Mouse (Mus musculus) urinary bladder, postnatal 14 days (tissue): ENCODE measurements at regions not wholly inside any gene's neighbourhood (a gene's known extent, or its start where the extent isn't known, plus 50 kb on each side); places are given as distances from the start of the nearest gene placed in this dataset.

Experiments
- DNase-seq: peaks from one replicate; pipeline ENCODE4 v3.0.0; 2021; ENCODE audit warnings: low spot score

GRCm38 (mm10) chr4:62809048-62809447 lies 156.3 kb upstream of the Zfp618 start:
- DNase-seq = no peak

DNA sequence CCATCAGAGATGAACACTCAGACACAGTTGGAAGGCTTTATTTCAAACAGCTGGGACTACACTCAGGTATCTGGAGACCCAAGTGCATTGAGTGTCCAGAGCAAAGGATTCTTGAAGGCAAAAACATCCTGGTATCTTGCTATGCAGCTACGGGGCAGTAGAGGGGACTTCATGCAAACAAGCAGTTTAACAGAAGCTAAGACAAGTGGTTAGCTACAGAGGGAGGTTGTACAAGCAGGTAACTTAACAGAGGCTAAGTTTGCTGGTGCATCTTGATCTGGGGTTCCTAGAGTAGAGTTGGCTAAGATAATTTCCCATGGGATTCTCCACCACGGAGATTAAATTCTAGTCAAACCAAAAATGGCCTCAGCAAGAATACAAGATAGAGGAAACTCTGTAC lies 145.5 kb upstream of the Zfp618 start:
- no peak for DNase-seq

DNA sequence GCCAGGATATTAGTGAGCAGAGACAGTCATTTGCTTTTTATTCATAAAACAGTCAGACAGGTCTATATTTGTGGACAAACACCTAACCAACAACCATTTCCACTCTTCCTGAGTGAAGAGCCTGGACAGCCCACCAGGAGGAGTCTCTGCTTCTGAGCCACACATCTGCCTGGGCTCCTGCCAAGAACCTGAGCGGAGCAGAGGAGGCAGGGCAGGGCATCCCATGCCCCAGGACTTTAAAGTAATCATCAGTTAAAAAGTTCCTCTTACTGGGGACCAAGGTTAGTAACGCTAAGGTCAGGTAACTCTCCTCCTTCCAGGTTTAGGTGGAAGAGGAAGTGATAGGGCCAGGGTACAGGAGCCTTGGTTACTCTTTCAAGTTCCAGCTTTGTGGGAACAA lies 144.1 kb upstream of the Zfp618 start:
- DNase-seq = no peak

DNA sequence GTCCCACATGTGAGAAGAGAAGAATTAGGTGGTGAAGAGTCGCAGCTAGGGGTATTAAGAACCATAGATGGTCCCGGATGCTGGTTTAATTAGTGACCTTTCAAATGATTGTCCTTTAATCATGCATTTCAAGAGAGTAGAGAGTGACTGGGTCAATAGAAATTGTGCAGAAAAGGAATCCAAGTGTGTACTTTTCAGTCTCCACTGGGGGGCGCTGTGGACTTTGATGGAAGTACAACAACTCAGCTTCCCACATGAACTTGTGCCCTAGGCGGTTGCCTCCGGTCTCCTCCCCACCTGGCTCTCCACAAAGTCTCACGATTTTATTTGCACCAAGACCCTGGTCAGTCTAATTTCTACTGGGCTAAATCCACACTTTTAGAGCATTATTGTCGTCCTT lies 142.8 kb upstream of the Zfp618 start:
- peak; percentile 55 for DNase-seq

GRCm38 (mm10) chr4:62823082-62823481 lies 142.3 kb upstream of the Zfp618 start:
- no peak for DNase-seq

DNA sequence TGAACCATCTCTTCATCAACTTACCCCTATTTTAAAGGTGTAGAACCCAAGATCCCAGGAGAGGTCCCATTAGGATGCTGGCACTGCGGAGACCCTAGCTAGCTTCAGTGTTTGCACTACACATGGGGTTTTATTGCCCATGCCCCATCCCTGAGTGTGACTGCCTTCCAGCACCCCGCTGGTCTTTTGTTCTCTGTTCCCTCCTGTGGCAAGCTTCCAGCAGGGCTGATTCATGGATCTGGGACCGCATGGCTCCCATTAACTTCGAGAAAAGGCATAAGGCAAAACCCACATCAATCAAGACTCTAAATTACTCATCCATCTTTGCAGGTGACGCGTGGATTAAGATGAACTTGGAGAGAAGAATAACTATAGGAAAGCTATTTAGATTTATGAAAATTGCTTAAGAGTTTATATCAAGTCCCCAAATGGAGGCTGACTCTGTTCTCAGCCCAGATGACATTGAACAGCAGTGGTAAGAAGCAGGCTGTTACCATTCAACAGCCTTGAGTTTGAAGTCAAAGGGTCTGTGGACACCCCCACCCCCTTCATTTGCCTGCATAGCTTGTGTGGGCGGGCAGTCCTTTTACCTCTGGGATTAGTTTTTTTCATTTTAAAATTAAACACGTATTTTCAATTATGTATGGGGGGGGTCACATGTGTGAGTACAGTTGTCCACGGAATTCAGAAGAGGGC lies 141.7 kb upstream of the Zfp618 start:
- no peak for DNase-seq

DNA sequence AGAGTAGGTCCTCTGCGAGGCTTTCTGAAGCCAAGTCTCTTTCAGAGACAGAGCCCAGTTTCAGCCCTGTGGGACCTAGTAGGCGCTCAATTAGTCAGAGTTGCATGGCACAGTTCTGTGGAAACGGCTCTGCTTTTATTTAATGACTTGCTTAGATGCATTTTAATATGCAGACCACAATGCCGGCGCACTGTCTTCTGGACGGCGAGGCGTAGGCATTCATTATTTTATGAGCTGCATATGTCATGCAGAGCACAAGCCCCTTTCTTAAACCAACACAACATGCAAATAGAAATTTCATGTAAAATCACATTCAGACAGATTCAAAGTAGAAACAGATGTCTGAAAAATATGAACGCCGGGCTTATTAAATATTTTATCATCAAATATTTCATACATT lies 140.8 kb upstream of the Zfp618 start:
- DNase-seq = no peak

DNA sequence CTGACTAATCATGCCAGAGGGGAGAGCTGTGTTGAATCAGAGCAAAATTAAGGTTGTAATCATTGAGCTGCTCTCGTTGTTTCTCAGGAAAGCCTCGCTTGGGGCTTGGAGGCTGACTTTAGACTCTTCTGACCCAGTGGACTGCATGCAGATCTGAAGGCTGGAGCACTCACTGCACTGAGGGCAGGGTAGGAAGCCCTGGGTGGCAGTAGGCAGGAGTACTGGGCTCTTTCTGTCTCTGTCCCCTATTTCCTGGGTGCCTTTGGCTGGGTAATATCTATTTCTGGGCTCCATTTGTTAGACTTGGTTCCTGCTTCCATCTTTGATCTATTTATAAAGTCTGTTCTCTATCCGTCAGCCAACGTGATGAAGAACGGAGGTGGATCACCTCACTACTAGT lies 140.1 kb upstream of the Zfp618 start:
- no peak for DNase-seq

DNA sequence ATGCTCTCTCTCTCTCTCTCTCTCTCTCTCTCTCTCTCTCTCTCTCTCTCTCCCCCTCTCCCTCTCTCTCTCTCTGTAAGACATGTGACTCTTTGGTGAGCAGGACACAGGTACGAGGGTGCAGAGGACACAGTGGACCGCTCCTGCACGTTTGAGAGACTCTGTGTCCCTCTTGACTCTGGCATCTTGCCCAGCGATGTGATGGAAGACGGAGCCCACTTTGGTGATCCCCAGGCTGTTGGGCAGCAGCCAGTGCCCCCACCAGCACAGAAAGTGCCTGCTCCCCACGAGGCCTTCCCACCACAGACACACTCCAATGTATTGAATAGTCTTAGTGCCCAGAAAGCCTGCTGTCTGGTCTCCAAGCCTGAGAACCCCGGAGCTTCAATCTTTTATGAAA lies 136.4 kb upstream of the Zfp618 start:
- no peak for DNase-seq

GRCm38 (mm10) chr4:62833944-62834343 lies 131.4 kb upstream of the Zfp618 start:
- DNase-seq = peak; percentile 34

GRCm38 (mm10) chr4:62836875-62837274 lies 128.5 kb upstream of the Zfp618 start:
- DNase-seq = no peak

DNA sequence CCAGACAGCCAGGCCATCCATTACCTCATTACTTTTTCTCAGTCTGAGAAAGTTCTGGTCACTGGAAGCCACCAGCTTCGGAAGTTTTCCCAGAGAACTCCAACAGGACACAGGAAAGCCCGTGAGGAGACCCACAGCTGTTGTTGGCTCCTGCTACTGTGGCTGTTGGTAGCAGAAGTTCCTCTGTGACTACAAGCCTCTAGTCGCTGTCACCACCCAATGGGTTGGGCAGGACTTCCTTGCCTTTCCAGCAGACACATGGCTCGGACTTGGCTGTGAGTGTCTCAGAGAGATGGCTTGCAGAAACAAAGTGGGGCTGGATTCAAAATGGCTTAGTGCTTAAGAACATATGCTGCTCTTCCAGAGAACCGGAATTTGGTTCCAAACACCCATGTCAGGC lies 114.8 kb upstream of the Zfp618 start:
- DNase-seq = no peak

DNA sequence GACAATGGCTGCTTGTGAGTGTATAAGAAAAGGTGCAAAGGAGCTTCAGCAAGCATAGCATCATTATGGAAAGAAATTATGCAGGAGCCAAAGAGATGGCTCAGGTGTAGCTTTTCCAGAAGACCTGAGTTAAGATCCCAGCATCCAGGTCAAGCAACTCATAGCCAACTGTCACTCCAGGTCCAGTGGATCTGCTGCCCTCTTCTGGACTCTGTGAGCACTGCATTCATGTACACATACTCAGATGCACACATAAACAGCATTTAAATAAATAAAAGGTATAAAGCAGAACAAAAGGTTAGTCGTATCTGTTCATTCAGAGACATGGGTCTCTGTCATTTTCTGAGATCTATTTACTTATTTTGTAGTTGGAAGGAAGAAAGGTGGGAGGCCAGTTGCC lies 112.0 kb upstream of the Zfp618 start:
- DNase-seq = no peak

- DNase-seq = no peak
Observed at GRCm38 (mm10) chr4:62856406-62856805, 109.0 kb upstream of the Zfp618 start.

DNA sequence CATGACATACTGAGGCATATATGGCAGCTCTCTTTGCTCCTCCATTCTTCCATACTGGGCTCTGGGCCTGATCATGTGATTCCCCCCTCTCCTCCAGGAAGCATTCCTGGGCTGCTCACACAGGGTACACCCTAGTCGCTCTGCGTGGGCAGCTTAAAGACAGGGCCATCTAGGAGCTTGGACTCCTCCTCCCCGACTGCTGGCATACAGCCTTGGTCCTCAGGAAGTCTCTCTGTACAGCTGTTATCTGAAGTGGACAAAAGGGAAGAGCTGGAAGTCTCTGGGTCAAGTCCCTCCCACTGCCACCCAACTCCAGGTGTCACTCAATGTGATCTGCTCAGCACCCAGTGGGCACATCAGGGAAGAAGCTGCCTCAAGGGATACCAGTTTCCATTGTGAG lies 102.6 kb upstream of the Zfp618 start:
- DNase-seq = no peak

DNA sequence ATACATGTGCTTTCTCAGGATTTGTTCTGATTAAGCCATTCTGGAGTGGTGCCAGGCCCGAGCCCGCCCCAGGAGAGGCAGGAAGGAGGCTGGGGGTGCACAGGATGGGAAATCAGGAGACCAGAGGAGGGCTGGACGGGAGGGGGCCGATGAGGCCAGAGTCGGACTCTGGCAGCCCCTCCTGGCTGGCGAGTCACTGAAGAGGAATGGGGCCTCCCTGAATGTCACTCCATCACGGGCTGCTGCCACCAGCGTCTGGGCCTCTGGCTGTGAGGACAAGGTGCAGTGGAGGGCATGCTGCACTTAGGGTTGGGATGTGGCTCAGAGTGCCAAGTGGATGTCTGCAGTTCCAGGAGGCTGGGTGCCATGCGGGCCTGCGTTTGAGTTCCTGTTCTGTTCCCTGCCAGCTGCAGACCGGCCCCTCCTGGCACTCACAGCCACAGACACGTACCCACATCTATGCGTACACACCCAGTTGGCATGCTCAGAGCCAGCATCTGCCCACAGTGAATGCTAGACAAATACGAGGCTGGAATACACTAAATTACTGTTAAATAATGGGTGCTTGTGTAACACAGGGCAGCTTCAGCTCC lies 94.9 kb upstream of the Zfp618 start:
- DNase-seq = no peak

DNA sequence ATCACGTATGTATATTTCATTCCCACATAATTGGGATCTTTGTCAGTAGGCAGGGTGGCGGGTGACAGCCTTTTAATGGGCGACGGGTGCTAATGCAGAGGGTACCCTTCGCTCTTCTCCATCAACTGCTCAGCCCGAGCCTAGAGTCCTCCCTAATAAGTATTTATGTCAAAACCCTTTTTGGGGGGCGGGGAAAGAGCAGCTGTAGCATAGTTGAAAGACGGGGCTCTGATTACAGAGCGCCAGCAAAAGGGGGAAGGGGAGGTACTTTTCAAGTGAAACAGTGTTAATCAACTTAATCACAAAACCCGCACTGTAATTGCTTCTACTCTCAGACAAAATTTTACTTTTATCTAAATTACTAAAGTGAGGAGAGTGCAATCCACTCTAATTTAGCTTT lies 92.8 kb upstream of the Zfp618 start:
- no peak for DNase-seq

DNA sequence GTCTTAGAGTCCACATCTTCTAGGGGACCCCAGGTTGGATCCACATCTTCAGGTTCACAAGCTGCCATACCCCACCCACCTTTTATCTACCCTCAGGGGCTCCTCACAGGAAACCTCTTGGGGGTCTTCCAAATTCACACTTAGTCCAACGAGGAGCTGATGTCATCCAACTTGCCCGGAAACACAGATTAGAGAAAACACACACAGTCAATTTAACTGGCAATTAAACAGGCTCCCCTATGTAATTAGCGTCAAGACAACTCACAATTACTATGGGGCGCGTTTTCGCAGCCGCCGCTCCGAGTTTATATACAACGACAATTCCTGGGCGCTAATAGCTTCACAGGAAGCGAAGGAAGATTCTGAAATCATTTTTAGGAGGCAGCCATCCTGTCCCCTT lies 91.4 kb upstream of the Zfp618 start:
- DNase-seq = no peak

DNA sequence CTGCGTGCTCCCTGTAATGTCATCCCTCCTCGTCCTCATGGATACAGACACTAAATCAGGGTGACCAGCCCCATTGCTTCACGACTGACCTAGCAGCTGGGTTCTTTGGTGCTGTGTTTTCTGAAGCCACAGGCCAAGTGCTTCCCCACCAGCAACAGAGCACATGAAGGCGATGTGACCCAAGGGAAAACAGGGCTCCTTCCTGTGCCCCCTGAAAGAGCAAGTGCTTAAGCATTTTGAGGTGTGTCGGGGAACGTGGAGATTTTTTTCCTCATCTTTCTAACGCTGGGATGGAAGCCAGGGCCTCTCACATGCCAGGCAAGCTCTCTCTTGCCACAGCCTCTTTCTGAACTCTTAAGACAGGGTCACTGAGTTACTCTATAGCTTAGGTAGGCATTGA lies 87.3 kb upstream of the Zfp618 start:
- DNase-seq = no peak

DNA sequence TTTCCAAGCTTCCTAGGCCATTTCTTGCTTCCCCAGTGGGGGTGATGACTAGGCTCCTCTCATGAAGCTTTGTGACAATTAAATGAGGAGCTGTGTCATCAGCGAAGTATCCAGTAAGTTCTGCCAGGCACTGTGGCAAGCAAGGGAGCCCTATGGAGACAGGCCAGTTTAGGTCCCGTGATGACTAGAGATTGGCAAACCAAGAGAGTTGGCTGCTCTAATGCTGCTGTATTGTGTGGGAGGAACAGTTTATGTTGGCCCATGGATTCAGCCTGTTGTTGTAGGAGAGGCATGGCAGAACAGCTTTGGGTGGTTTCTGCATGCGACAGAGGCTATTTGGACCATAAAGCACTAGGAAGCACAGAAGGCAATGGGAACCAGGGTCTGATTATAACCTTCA lies 86.4 kb upstream of the Zfp618 start:
- peak; percentile 14 for DNase-seq

GRCm38 (mm10) chr4:62881824-62882223 lies 83.5 kb upstream of the Zfp618 start:
- DNase-seq = no peak

DNA sequence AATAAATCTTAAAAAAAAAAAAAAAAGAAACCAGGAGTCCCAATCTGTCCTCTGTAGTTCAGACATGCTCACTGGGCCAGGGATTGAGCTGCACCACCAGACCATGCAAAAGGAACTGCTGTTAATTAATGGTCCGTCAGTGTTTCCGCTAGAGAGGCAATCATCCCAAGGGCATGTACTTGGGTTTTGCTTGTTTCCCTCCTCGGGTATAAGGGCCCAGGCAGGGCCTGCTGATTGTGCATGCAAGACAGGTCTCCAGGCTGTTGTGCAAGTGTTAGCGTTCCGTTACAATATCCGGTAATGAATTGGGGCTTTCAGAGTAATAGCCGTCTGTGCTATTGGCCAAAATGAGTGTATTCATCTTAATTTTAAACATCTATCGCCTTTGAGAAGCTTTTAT lies 83.1 kb upstream of the Zfp618 start:
- no peak for DNase-seq

DNA sequence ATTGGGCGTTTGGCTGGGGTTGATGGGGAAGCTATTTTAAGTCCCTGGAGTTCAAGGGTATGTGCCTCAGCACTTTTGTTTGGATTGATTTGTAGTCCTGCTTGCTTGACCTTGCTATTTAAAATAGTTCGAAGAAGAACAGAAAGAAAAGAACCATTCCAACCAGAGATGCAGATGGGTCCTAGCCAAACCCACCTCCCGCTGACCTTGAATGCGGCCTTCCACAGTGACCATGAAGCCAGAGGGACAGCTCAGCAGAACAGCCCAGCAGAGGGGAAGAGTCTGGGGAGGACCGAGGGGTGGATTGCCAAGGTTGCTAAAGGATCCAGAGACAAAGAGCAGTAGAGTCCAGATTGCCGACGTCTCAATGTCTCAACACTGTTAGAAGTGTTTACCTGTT lies 76.6 kb upstream of the Zfp618 start:
- no peak for DNase-seq

- DNase-seq = peak; percentile 29
Observed at GRCm38 (mm10) chr4:62889708-62890107, 75.7 kb upstream of the Zfp618 start.
